Mouse (Mus musculus): Measurements from ENCODE around the gene Egfr. TPM values are rescaled to one million over a fixed set of nuclear protein-coding genes. Genes with fewer than 3 reads are reported as not detected.
A peak's percentile ranks its signal among the peaks of the same experiment; 100 is the strongest.

Egfr gene
- polyA plus RNA-seq (2015; fragmentation: Nextera tagmentation; extraction: Ambion mirVana): 5.4 and 6.2 TPM in 2 replicates

GRCm38 (mm10) chr11:16752007-16752348 is at the start of gene Egfr:
Egfr (plus strand) TSS chr11:16752203.
- H3K27ac ChIP-seq (ENCODE audit: low read length): peak within 1 kb of the TSS; percentile 88
- 0% methylated on average over 21 of the region's 21 CpGs for WGBS

GRCm38 (mm10) chr11:16703221-16703620 is 48.8 kb upstream of the Egfr start:
- Histone ChIP-seq H3K9me3 (ENCODE audit: control insufficient read depth, low read length) (no peaks in the 10 kb centered on the region), H3K4me1 (replicated peaks; ENCODE audit: control insufficient read depth, insufficient read depth, low read length) (no peaks in the 10 kb centered on the region), H3K4me2 (ENCODE audit: low read depth, low read length) (no peak overlapping the region), H3K4me3 (ENCODE audit: low read length) (no peak overlapping the region), H3K36me3 (ENCODE audit: control insufficient read depth, insufficient read depth, low read length) (no peaks in the 10 kb centered on the region), H3K9ac (ENCODE audit: low read length) (no peak overlapping the region), H3K27ac (ENCODE audit: low read length) (no peak overlapping the region), H3K27me3 (ENCODE audit: control insufficient read depth, insufficient read depth, low read depth, low read length) (no peaks in the 10 kb centered on the region)
- ATAC-seq (ENCODE audit: low read depth): no peak
- WGBS: 65% methylated on average over 3 of the region's 3 CpGs

More at GRCm38 (mm10) chr11:16752007-16752348, at the start of gene Egfr:
- Histone ChIP-seq H3K9me3 (ENCODE audit: control insufficient read depth, low read length) (no peaks in the 10 kb centered on the region), H3K9ac (ENCODE audit: low read length) (peak within 1 kb of the TSS; percentile 76), H3K4me1 (replicated peaks; ENCODE audit: control insufficient read depth, insufficient read depth, low read length) (peaks cover 15% of the 10 kb centered on the region), H3K4me2 (ENCODE audit: low read depth, low read length) (peak within 1 kb of the TSS; percentile 91), H3K27me3 (ENCODE audit: control insufficient read depth, insufficient read depth, low read depth, low read length) (peaks cover 8% of the 10 kb centered on the region), H3K4me3 (ENCODE audit: low read length) (peak within 1 kb of the TSS; percentile 61), H3K36me3 (ENCODE audit: control insufficient read depth, insufficient read depth, low read length) (no peaks in the 10 kb centered on the region)
- peak; percentile 92 for ATAC-seq (ENCODE audit: low read depth)

- no peaks in the 10 kb centered on the region for H3K36me3 ChIP-seq (ENCODE audit: control insufficient read depth, insufficient read depth, low read length)
- H3K4me3 ChIP-seq (ENCODE audit: low read length): no peak overlapping the region
- 29% methylated on average over 1 of the region's 1 CpGs for WGBS
- H3K9ac ChIP-seq (ENCODE audit: low read length): no peak overlapping the region
- H3K27me3 ChIP-seq (ENCODE audit: control insufficient read depth, insufficient read depth, low read depth, low read length): no peaks in the 10 kb centered on the region
- no peak overlapping the region for H3K27ac ChIP-seq (ENCODE audit: low read length)
- H3K9me3 ChIP-seq (ENCODE audit: control insufficient read depth, low read length): no peaks in the 10 kb centered on the region
- no peak for ATAC-seq (ENCODE audit: low read depth)
- no peak overlapping the region for H3K4me2 ChIP-seq (ENCODE audit: low read depth, low read length)
- H3K4me1 ChIP-seq (replicated peaks; ENCODE audit: control insufficient read depth, insufficient read depth, low read length): no peaks in the 10 kb centered on the region
Observed at GRCm38 (mm10) chr11:16735083-16735644, 16.8 kb upstream of the Egfr start.

DNA sequence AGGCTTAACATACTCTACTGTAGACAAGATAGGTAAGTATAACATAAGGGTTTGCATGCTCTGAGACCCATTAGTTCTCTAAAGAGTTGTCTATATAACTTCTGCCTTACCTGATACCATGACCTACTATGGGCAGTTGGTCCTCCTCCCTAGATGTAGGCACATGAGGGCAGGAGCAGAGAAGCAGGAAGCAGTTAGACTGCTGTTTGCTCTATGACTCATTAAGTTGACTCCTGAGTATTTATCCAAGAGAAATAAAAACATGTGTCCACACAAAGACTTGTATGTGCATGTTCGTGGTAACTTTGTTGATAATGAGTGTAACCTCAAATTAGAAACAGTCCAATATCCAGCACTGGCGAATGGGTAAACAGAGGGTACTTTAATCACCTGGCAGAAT is 14.7 kb upstream of the Egfr start:
- 64% methylated on average over 2 of the region's 2 CpGs for WGBS
- no peaks in the 10 kb centered on the region for H3K9me3 ChIP-seq (ENCODE audit: control insufficient read depth, low read length)
- no peak overlapping the region for H3K4me3 ChIP-seq (ENCODE audit: low read length)
- H3K9ac ChIP-seq (ENCODE audit: low read length): no peak overlapping the region
- no peak for ATAC-seq (ENCODE audit: low read depth)
- no peaks in the 10 kb centered on the region for H3K36me3 ChIP-seq (ENCODE audit: control insufficient read depth, insufficient read depth, low read length)
- no peaks in the 10 kb centered on the region for H3K4me1 ChIP-seq (replicated peaks; ENCODE audit: control insufficient read depth, insufficient read depth, low read length)
- no peak overlapping the region for H3K27ac ChIP-seq (ENCODE audit: low read length)
- no peak overlapping the region for H3K4me2 ChIP-seq (ENCODE audit: low read depth, low read length)
- H3K27me3 ChIP-seq (ENCODE audit: control insufficient read depth, insufficient read depth, low read depth, low read length): no peaks in the 10 kb centered on the region

DNA sequence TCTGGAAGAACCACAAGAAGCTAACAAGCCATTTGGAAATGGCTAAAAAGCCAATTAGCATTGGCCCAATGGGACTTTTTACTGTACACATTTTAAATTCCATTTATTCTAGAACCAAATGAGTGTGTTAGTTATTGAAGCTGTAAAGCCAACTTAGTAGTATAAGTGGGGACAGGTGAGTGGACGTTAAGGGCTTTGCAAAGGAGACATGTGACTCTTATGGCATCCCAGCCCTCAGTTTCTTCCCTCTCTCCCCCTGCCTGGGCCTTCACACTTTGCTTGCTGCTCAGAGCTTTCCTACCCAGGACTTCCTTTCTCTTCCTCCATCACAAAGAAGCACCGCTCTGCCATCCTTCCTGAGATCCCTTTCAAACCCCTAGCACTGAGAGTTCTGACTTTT is 13.3 kb upstream of the Egfr start:
- H3K9ac ChIP-seq (ENCODE audit: low read length): no peak overlapping the region
- H3K4me1 ChIP-seq (replicated peaks; ENCODE audit: control insufficient read depth, insufficient read depth, low read length): no peaks in the 10 kb centered on the region
- H3K27me3 ChIP-seq (ENCODE audit: control insufficient read depth, insufficient read depth, low read depth, low read length): no peaks in the 10 kb centered on the region
- no peaks in the 10 kb centered on the region for H3K9me3 ChIP-seq (ENCODE audit: control insufficient read depth, low read length)
- ATAC-seq (ENCODE audit: low read depth): peak; percentile 76
- no peak overlapping the region for H3K4me3 ChIP-seq (ENCODE audit: low read length)
- peak overlapping the region; percentile 47; the same call in 1 of the 2 replicates for H3K27ac ChIP-seq (ENCODE audit: low read length)
- H3K4me2 ChIP-seq (ENCODE audit: low read depth, low read length): no peak overlapping the region
- 60% methylated on average over 2 of the region's 2 CpGs for WGBS
- no peaks in the 10 kb centered on the region for H3K36me3 ChIP-seq (ENCODE audit: control insufficient read depth, insufficient read depth, low read length)

GRCm38 (mm10) chr11:16739155-16739554 is 12.8 kb upstream of the Egfr start:
- 31% methylated on average over 3 of the region's 3 CpGs for WGBS
- no peaks in the 10 kb centered on the region for H3K36me3 ChIP-seq (ENCODE audit: control insufficient read depth, insufficient read depth, low read length)
- H3K27me3 ChIP-seq (ENCODE audit: control insufficient read depth, insufficient read depth, low read depth, low read length): no peaks in the 10 kb centered on the region
- H3K4me3 ChIP-seq (ENCODE audit: low read length): no peak overlapping the region
- H3K4me1 ChIP-seq (replicated peaks; ENCODE audit: control insufficient read depth, insufficient read depth, low read length): no peaks in the 10 kb centered on the region
- H3K9ac ChIP-seq (ENCODE audit: low read length): no peak overlapping the region
- H3K27ac ChIP-seq (ENCODE audit: low read length): no peak overlapping the region; the same call in 1 of the 2 replicates
- H3K9me3 ChIP-seq (ENCODE audit: control insufficient read depth, low read length): no peaks in the 10 kb centered on the region
- peak; percentile 88 for ATAC-seq (ENCODE audit: low read depth)
- H3K4me2 ChIP-seq (ENCODE audit: low read depth, low read length): no peak overlapping the region

DNA sequence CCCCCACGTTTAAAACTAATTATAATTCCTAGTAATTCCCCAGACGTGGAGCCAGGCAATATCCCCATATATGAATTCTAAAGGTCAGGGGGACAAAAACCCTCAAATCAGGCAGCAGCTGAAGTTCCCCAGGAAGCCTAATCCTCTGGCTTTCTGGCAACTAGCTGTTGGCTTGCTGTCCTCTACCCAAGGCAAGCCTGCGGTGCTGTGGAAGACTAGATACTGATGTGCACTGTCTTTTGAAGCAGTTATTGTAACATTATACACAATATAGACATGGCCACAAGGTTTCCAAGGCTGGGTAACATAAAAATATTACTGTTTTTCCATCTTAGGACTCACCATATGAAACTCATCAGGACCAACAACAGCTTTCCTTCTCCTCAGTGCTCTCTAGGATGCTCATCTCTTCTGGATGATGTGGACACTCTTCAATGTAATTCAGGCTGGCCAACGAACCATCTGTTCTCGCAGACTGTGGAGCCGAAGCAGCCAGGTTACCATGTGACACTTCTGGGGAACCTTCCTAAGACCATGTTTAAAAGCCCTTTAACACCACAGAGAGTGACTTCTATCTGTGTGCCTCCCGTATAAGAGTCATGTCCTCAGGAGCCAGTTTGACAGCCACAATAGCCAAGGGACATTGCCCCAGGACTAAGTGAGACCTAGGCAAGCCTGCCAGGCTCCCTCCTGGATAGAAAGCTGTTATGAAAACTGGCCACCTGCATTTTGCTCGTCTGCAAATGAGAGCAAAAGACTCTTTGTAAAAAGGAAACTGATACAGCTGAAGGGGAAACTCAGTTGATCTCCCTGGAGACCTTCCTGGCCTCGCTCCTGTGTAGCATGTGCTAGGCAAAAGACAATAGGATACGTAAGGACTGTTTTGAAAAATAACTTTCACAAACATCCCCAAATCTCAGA is 11.1 kb upstream of the Egfr start:
- Histone ChIP-seq H3K27me3 (ENCODE audit: control insufficient read depth, insufficient read depth, low read depth, low read length) (no peaks in the 10 kb centered on the region), H3K36me3 (ENCODE audit: control insufficient read depth, insufficient read depth, low read length) (no peaks in the 10 kb centered on the region), H3K9ac (ENCODE audit: low read length) (no peak overlapping the region), H3K4me1 (replicated peaks; ENCODE audit: control insufficient read depth, insufficient read depth, low read length) (no peaks in the 10 kb centered on the region), H3K4me3 (ENCODE audit: low read length) (no peak overlapping the region), H3K27ac (ENCODE audit: low read length) (no peak overlapping the region), H3K9me3 (ENCODE audit: control insufficient read depth, low read length) (no peaks in the 10 kb centered on the region), H3K4me2 (ENCODE audit: low read depth, low read length) (no peak overlapping the region)
- 76% methylated on average over 10 of the region's 10 CpGs for WGBS
- ATAC-seq (ENCODE audit: low read depth): no peak

DNA sequence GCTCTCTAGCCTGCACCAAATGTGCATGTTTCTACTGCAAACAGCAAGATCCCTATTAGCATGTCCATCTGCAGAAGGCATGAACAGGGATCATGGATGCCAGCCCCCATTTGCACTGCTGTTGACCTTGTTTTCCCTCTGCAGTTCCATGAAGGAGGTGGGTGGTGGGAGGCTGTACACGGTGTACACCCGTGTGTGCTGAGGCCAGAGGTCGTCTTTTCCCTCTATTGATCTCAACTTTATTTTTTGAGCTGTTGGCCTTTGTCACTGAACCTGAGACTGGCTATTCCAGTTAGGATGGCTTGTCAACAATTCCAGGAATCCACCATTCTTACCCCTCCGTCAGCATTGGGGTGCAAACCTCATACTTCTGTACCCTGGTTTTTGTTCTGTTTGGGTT is 9.8 kb upstream of the Egfr start:
- H3K9ac ChIP-seq (ENCODE audit: low read length): no peak overlapping the region
- H3K4me3 ChIP-seq (ENCODE audit: low read length): no peak overlapping the region
- 62% methylated on average over 4 of the region's 4 CpGs for WGBS
- H3K4me1 ChIP-seq (replicated peaks; ENCODE audit: control insufficient read depth, insufficient read depth, low read length): no peaks in the 10 kb centered on the region
- H3K27me3 ChIP-seq (ENCODE audit: control insufficient read depth, insufficient read depth, low read depth, low read length): no peaks in the 10 kb centered on the region
- no peak for ATAC-seq (ENCODE audit: low read depth)
- H3K36me3 ChIP-seq (ENCODE audit: control insufficient read depth, insufficient read depth, low read length): no peaks in the 10 kb centered on the region
- H3K27ac ChIP-seq (ENCODE audit: low read length): no peak overlapping the region
- H3K4me2 ChIP-seq (ENCODE audit: low read depth, low read length): no peak overlapping the region
- H3K9me3 ChIP-seq (ENCODE audit: control insufficient read depth, low read length): no peaks in the 10 kb centered on the region

- no peak overlapping the region for H3K27ac ChIP-seq (ENCODE audit: low read length)
- ATAC-seq (ENCODE audit: low read depth): no peak
Observed at GRCm38 (mm10) chr11:16742821-16743220, 9.2 kb upstream of the Egfr start.

More at GRCm38 (mm10) chr11:16742821-16743220, 9.2 kb upstream of the Egfr start:
- Histone ChIP-seq H3K4me1 (replicated peaks; ENCODE audit: control insufficient read depth, insufficient read depth, low read length) (no peaks in the 10 kb centered on the region), H3K36me3 (ENCODE audit: control insufficient read depth, insufficient read depth, low read length) (no peaks in the 10 kb centered on the region), H3K4me3 (ENCODE audit: low read length) (no peak overlapping the region), H3K4me2 (ENCODE audit: low read depth, low read length) (no peak overlapping the region), H3K27me3 (ENCODE audit: control insufficient read depth, insufficient read depth, low read depth, low read length) (no peaks in the 10 kb centered on the region), H3K9ac (ENCODE audit: low read length) (no peak overlapping the region), H3K9me3 (ENCODE audit: control insufficient read depth, low read length) (no peaks in the 10 kb centered on the region)
- 81% methylated on average over 2 of the region's 2 CpGs for WGBS

Measured in lung, embryonic 16.5 days (tissue).